Mouse (Mus musculus) heart, postnatal 0 days (tissue): ENCODE measurements around the gene Gm10639. TPM values are rescaled to one million over a fixed set of nuclear protein-coding genes. Genes with fewer than 3 reads are reported as not detected.
"Not testable (repeated sequence)": the region's sequence is repeated elsewhere in the genome, so short reads cannot be mapped to it uniquely, and the experiment has no call there.

Experiments used
- ATAC-seq: fragments of 200-750 bp; cut with Nextera tagmentation; 2 replicates; pipeline ENCODE4 v1.8.0; 2017; ENCODE audit warnings: low read depth, moderate number of reproducible peaks, moderate library complexity; ENCODE audit not compliant: insufficient read depth
- DNase-seq: peaks from one replicate; pipeline ENCODE4 v3.0.0-alpha.2; 2016; ENCODE audit warnings: low spot score
- H3K27ac ChIP-seq: fragments of 300-500 bp; sonication (generic); 2 replicates; pipeline ENCODE4 v1.5.1; 2014; ENCODE audit warnings: low read depth, mild to moderate bottlenecking
- H3K27me3 ChIP-seq: fragments of 300-500 bp; sonication (generic); 2 replicates; pipeline ENCODE4 v1.6.1; 2014; ENCODE audit warnings: low read length, mixed read lengths; ENCODE audit not compliant: control insufficient read depth, insufficient read depth
- H3K36me3 ChIP-seq: fragments of 300-500 bp; sonication (generic); replicated peaks from 2 replicates; pipeline ENCODE4 v1.6.1; 2014; ENCODE audit warnings: low read length, mixed read lengths; ENCODE audit not compliant: control insufficient read depth, insufficient read depth
- H3K4me1 ChIP-seq: fragments of 300-500 bp; sonication (generic); 2 replicates; pipeline ENCODE4 v1.6.1; 2014; ENCODE audit warnings: antibody characterized with exemption; ENCODE audit not compliant: control insufficient read depth, insufficient read depth
- H3K4me2 ChIP-seq: fragments of 300-500 bp; sonication (generic); 2 replicates; pipeline ENCODE4 v1.6.1; 2014; ENCODE audit warnings: low read depth, mild to moderate bottlenecking, low read length, moderate library complexity
- H3K4me3 ChIP-seq: fragments of 300-500 bp; sonication (generic); 2 replicates; pipeline ENCODE4 v1.5.1; 2014; ENCODE audit warnings: low read depth, low read length
- H3K9ac ChIP-seq: fragments of 300-500 bp; sonication (generic); replicated peaks from 2 replicates; pipeline ENCODE4 v1.6.1; 2014; ENCODE audit warnings: low read depth, low read length, mixed read lengths
- H3K9me3 ChIP-seq: fragments of 300-500 bp; sonication (generic); replicated peaks from 2 replicates; pipeline ENCODE4 v1.6.1; 2016; ENCODE audit warnings: low read length; ENCODE audit not compliant: control insufficient read depth
- CTCF ChIP-seq: IDR thresholded peaks from 2 replicates; pipeline ENCODE4 v1.5.1; 2016; ENCODE audit warnings: antibody characterized with exemption, control low read depth, low read depth
- EP300 ChIP-seq: IDR thresholded peaks from 2 replicates; pipeline ENCODE4 v1.6.1; 2016; ENCODE audit warnings: antibody characterized with exemption, low read depth
- WGBS: fragments of 180-500 bp; shearing (Covaris S2); extraction: QIAGEN DNeasy Blood & Tissue Kit; methylation state at CpG from one replicate; pipeline ENCODE4 v1.1.7; 2014; 5-methylcytosine and 5-hydroxymethylcytosine counted together
- polyA plus RNA-seq: library from polyadenylated mRNA; unstranded; fragments of >200 nt; fragmentation: Nextera tagmentation; extraction: Ambion mirVana; gene quantifications from 2 replicates; pipeline ENCODE4 v1.2.1, GENCODE M21; 2015
- total RNA-seq: library from RNA; depleted of rRNA; stranded (reverse); fragments of >200 nt; gene quantifications from 2 replicates; pipeline ENCODE4 v1.2.3, GENCODE M21; 2014; ENCODE audit warnings: low replicate concordance

The Gm10639 gene
- total and polyA plus RNA-seq, 2 experiments from 2014 or later: not detected

DNA sequence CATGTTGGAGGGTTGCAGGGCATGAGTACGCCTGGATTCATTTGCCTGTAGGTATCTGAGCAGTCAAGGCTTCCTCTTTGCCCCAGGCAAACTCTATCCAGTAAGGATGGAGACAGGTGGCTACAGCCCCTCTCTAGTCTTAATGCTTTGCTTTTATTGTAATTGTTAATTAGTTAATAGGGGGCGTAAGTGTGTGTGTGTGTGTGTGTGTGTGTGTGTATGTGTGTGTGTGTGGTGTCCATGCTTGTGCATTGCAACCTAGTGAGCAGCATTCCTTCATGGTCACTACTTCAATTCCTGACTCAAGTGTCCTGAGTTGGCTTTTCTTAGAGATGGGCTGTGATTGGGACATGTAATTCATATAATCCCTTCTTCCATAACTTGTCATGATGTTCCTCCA lies 25.0 kb downstream of the Gm10639 start, which contains the start of gene Omt2a:
TSS of gene Omt2a (minus strand) at position 101 of the 400 bp plus-strand sequence.
- Histone ChIP-seq H3K27me3 (no peaks in the 10 kb centered on the region), H3K9ac (no peak within 1 kb of the TSS), H3K9me3 (no peaks in the 10 kb centered on the region), H3K27ac (no peak within 1 kb of the TSS), H3K4me3 (no peak within 1 kb of the TSS), H3K4me1 (no peaks in the 10 kb centered on the region), H3K4me2 (no peak within 1 kb of the TSS), H3K36me3 (no peaks in the 10 kb centered on the region)
- TF ChIP-seq EP300: no peak
- DNase-seq (no peak), ATAC-seq (no peak)
- 62% methylated on average over 2 of the region's 2 CpGs for WGBS

- ATAC-seq (no peak), DNase-seq (no peak)
- Histone ChIP-seq H3K27me3 (no peaks in the 10 kb centered on the region), H3K4me2 (no peak overlapping the region), H3K4me1 (no peaks in the 10 kb centered on the region), H3K27ac (no peak overlapping the region), H3K9ac (no peak overlapping the region), H3K36me3 (no peaks in the 10 kb centered on the region), H3K9me3 (no peaks in the 10 kb centered on the region), H3K4me3 (no peak overlapping the region)
- WGBS: 16% methylated on average over 1 of the region's 1 CpGs
- no peak for TF ChIP-seq EP300
- peak; percentile 54 for TF ChIP-seq CTCF
These were observed 29.8 kb downstream of the Gm10639 start for GRCm38 (mm10) chr9:78319499-78319898.

GRCm38 (mm10) chr9:78327289-78327688 lies 37.6 kb downstream of the Gm10639 start, which contains the start of gene Omt2b:
Gene Omt2b (plus strand): TSS chr9:78327589.
- H3K27ac ChIP-seq, H3K4me1 ChIP-seq, ATAC-seq, DNase-seq, H3K4me3 ChIP-seq, H3K9me3 ChIP-seq, H3K9ac ChIP-seq, H3K36me3 ChIP-seq, H3K4me2 ChIP-seq, H3K27me3 ChIP-seq: not testable (repeated sequence)
- 75% methylated on average over 1 of the region's 1 CpGs for WGBS

DNA sequence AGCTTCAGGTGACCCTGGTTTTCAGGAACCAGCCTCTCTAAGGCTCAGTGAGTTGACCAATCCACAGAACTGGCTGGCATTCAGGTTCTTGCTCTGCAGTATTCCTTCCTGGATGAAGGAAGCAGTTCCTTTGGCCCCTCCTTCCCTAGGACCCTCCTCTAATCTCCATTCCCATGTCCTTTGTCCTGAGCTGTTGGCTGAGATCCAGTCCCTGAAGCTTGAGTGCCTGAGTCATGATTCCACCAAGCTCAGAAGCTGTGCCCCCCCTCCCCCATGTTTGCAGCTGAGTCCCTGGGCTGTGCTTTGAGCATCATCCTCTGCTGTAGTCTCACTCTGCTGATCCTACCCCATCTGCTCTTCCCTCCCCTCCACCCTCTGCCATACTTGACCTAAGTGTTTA lies 47.3 kb downstream of the Gm10639 start:
- ATAC-seq, H3K4me3 ChIP-seq, H3K9ac ChIP-seq, H3K4me2 ChIP-seq, H3K9me3 ChIP-seq, H3K36me3 ChIP-seq, H3K27me3 ChIP-seq, H3K4me1 ChIP-seq, H3K27ac ChIP-seq: not testable (repeated sequence)
- DNase-seq: peak; percentile 38

DNA sequence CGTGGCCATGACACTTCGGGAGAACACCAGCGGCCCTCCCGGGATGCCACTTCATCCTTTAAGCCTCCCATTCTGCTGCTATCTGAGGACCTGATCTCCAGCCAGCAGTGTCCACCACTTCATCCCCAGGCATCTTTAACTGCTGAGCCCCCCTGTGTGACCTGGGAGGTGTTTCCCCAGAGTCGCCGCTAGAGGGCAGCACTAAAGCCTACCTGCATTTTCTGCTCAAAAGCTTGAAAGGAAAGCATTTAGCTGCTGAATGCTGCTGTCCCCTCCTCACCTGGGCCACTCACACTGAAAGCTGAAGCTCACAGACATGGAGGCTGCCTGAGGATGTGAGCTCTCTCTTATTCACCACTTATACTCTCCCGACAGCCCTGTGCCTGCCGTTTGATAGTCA lies 50.6 kb downstream of the Gm10639 start:
- TF ChIP-seq CTCF: peak; percentile 70
- H3K4me2 ChIP-seq, H3K4me1 ChIP-seq, H3K4me3 ChIP-seq, ATAC-seq, H3K9ac ChIP-seq, H3K27ac ChIP-seq, H3K36me3 ChIP-seq, DNase-seq, H3K9me3 ChIP-seq, H3K27me3 ChIP-seq: not testable (repeated sequence)
- WGBS: 16% methylated on average over 8 of the region's 8 CpGs

DNA sequence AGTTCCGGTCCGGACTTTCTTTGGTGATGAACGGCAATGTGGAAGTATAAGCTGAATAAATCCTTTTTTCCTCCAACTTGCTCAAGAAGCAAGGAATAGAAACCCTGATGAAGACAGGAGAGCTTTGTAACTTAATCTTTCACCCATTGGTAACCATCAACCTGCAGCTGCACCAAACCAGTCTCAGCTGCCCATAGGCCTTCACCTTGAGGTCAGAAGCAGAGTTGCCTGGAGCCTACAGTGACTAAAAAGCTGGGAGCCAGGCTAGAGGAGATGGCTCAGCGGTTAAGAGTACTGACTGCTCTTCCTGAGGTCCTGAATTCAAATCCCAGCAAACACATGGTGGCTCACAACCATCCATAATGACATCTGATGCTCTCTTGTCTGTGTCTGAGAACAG lies 52.8 kb downstream of the Gm10639 start:
- not testable (repeated sequence) for H3K36me3 ChIP-seq, H3K4me2 ChIP-seq, DNase-seq, ATAC-seq, H3K9me3 ChIP-seq, H3K27ac ChIP-seq, H3K9ac ChIP-seq, H3K4me1 ChIP-seq, H3K27me3 ChIP-seq, H3K4me3 ChIP-seq
- 77% methylated on average over 4 of the region's 4 CpGs for WGBS

- not testable (repeated sequence) for DNase-seq, H3K27ac ChIP-seq, ATAC-seq, H3K4me1 ChIP-seq, H3K4me3 ChIP-seq, H3K4me2 ChIP-seq, H3K27me3 ChIP-seq, H3K9me3 ChIP-seq, H3K36me3 ChIP-seq, H3K9ac ChIP-seq
- 85% methylated on average over 9 of the region's 9 CpGs for WGBS
These were observed 53.3 kb downstream of the Gm10639 start for GRCm38 (mm10) chr9:78343055-78343454.

GRCm38 (mm10) chr9:78345235-78345634 lies 55.5 kb downstream of the Gm10639 start:
- not testable (repeated sequence) for H3K27me3 ChIP-seq, H3K4me1 ChIP-seq, ATAC-seq, DNase-seq, H3K4me3 ChIP-seq, H3K27ac ChIP-seq, H3K4me2 ChIP-seq, H3K9ac ChIP-seq, H3K36me3 ChIP-seq, H3K9me3 ChIP-seq
- WGBS: 50% methylated on average over 3 of the region's 4 CpGs
